Mouse (Mus musculus) midbrain, embryonic 10.5 days (tissue): Measurements from ENCODE around the gene Rassf4. TPM values are rescaled to one million over a fixed set of nuclear protein-coding genes. Genes with fewer than 3 reads are reported as not detected.

Source experiments
- DNase-seq: peaks from one replicate; pipeline ENCODE4 v3.0.0-alpha.2; 2017; ENCODE audit warnings: low spot score
- H3K27ac ChIP-seq: fragments of 300-500 bp; sonication (generic); replicated peaks from 2 replicates; pipeline ENCODE4 v1.5.1; 2016; ENCODE audit warnings: mild to moderate bottlenecking
- H3K27me3 ChIP-seq: fragments of 300-500 bp; sonication (generic); 2 replicates; pipeline ENCODE4 v1.6.1; 2016; ENCODE audit warnings: low read depth, mild to moderate bottlenecking; ENCODE audit not compliant: poor library complexity, severe bottlenecking
- H3K36me3 ChIP-seq: fragments of 300-500 bp; sonication (generic); 2 replicates; pipeline ENCODE4 v1.6.1; 2016; ENCODE audit warnings: mild to moderate bottlenecking, moderate library complexity
- H3K4me1 ChIP-seq: fragments of 300-500 bp; sonication (generic); 2 replicates; pipeline ENCODE4 v1.6.1; 2016
- H3K4me3 ChIP-seq: fragments of 300-500 bp; sonication (generic); 2 replicates; pipeline ENCODE4 v1.5.1; 2016; ENCODE audit warnings: mild to moderate bottlenecking, moderate library complexity
- H3K9me3 ChIP-seq: fragments of 300-500 bp; sonication (generic); replicated peaks from 2 replicates; pipeline ENCODE4 v1.6.1; 2016; ENCODE audit warnings: mild to moderate bottlenecking
- whole genome bisulfite sequencing: fragments of 180-500 bp; shearing (Covaris S2); methylation state at CpG from one replicate; pipeline ENCODE4 v1.1.7; 2016; 5-methylcytosine and 5-hydroxymethylcytosine counted together
- polyA plus RNA-seq: library from polyadenylated mRNA; unstranded; fragments of >200 nt; fragmentation: Nextera tagmentation; extraction: Ambion mirVana; gene quantifications from 2 replicates; pipeline ENCODE4 v1.2.1, GENCODE M21; 2016

Rassf4 gene
- polyA plus RNA-seq, 1 experiment from 2014 or later: 35.7 TPM

GRCm38 (mm10) chr6:116668682-116669470, 4.9 kb downstream of the Rassf4 start:
- DNase-seq: no peak
- no peak overlapping the region for H3K4me3 ChIP-seq
- peaks cover 31% of the 10 kb centered on the region for H3K27me3 ChIP-seq
- no peaks in the 10 kb centered on the region for H3K9me3 ChIP-seq
- H3K36me3 ChIP-seq: no peaks in the 10 kb centered on the region
- WGBS: 48% methylated on average over 11 of the region's 11 CpGs
- peak overlapping the region; percentile 87 for H3K27ac ChIP-seq
- H3K4me1 ChIP-seq: peaks cover 96% of the 10 kb centered on the region

- Histone ChIP-seq H3K27ac (peak overlapping the region; percentile 74), H3K9me3 (no peaks in the 10 kb centered on the region), H3K36me3 (no peaks in the 10 kb centered on the region), H3K27me3 (peaks cover 23% of the 10 kb centered on the region), H3K4me1 (peaks cover 83% of the 10 kb centered on the region), H3K4me3 (0 out of 2 replicates have a peak overlapping the region, but pooled peaks have one; percentile 7)
- WGBS: 68% methylated on average over 3 of the region's 3 CpGs
- peak; percentile 34 for DNase-seq
These were observed 6.4 kb downstream of the Rassf4 start for GRCm38 (mm10) chr6:116667382-116667781.

- DNase-seq: no peak
- Histone ChIP-seq H3K4me3 (0 out of 2 replicates have a peak overlapping the region, but pooled peaks have one; percentile 7), H3K27ac (peak overlapping the region; percentile 74)
These were observed 6.9 kb downstream of the Rassf4 start for GRCm38 (mm10) chr6:116666892-116667291.

GRCm38 (mm10) chr6:116666085-116666750, 7.5 kb downstream of the Rassf4 start:
- WGBS: 81% methylated on average over 12 of the region's 12 CpGs
- no peak for DNase-seq
- Histone ChIP-seq H3K36me3 (no peaks in the 10 kb centered on the region), H3K9me3 (no peaks in the 10 kb centered on the region), H3K4me3 (no peak overlapping the region), H3K27me3 (peaks cover 11% of the 10 kb centered on the region), H3K27ac (peak overlapping the region; percentile 74), H3K4me1 (peaks cover 71% of the 10 kb centered on the region)

More at GRCm38 (mm10) chr6:116666892-116667291, 6.9 kb downstream of the Rassf4 start:
- Histone ChIP-seq H3K4me1 (peaks cover 78% of the 10 kb centered on the region), H3K9me3 (no peaks in the 10 kb centered on the region), H3K36me3 (no peaks in the 10 kb centered on the region), H3K27me3 (peaks cover 18% of the 10 kb centered on the region)
- WGBS: 45% methylated on average over 3 of the region's 3 CpGs

- Histone ChIP-seq H3K4me1 (peaks cover 57% of the 10 kb centered on the region), H3K27me3 (peaks cover 4% of the 10 kb centered on the region; the same call in 1 of the 2 replicates), H3K9me3 (no peaks in the 10 kb centered on the region), H3K27ac (peak overlapping the region; percentile 57), H3K36me3 (peaks cover 1% of the 10 kb centered on the region; the same call in 1 of the 2 replicates), H3K4me3 (no peak overlapping the region)
- no peak for DNase-seq
- WGBS: 75% methylated on average over 3 of the region's 3 CpGs
These were observed 8.9 kb downstream of the Rassf4 start for GRCm38 (mm10) chr6:116664830-116665229.

- WGBS: 81% methylated on average over 6 of the region's 6 CpGs
- no peak for DNase-seq
- peak overlapping the region; percentile 57 for H3K27ac ChIP-seq
- H3K27me3 ChIP-seq: peaks cover 4% of the 10 kb centered on the region; the same call in 1 of the 2 replicates
- H3K36me3 ChIP-seq: peaks cover 9% of the 10 kb centered on the region; the same call in 1 of the 2 replicates
- H3K4me3 ChIP-seq: no peak overlapping the region
- no peaks in the 10 kb centered on the region for H3K9me3 ChIP-seq
- peaks cover 49% of the 10 kb centered on the region for H3K4me1 ChIP-seq
These were observed 9.7 kb downstream of the Rassf4 start for GRCm38 (mm10) chr6:116664031-116664430.

- Histone ChIP-seq H3K36me3 (peaks cover 16% of the 10 kb centered on the region; the same call in 1 of the 2 replicates), H3K4me1 (peaks cover 43% of the 10 kb centered on the region), H3K27me3 (0 out of 2 replicates have a peak, but pooled peaks cover under 1% of the 10 kb centered on the region), H3K9me3 (no peaks in the 10 kb centered on the region), H3K27ac (no peak overlapping the region), H3K4me3 (no peak overlapping the region)
- WGBS: 91% methylated on average over 2 of the region's 2 CpGs
- DNase-seq: no peak
These were observed 10.4 kb downstream of the Rassf4 start for GRCm38 (mm10) chr6:116663364-116663763.

GRCm38 (mm10) chr6:116653684-116654454, 19.9 kb downstream of the Rassf4 start:
- Histone ChIP-seq H3K9me3 (no peaks in the 10 kb centered on the region), H3K4me1 (no peaks in the 10 kb centered on the region), H3K27me3 (no peaks in the 10 kb centered on the region), H3K4me3 (no peak overlapping the region), H3K36me3 (peaks cover 32% of the 10 kb centered on the region), H3K27ac (no peak overlapping the region)
- 62% methylated on average over 9 of the region's 9 CpGs for WGBS
- peak; percentile 64 for DNase-seq

GRCm38 (mm10) chr6:116653191-116653590, 20.6 kb downstream of the Rassf4 start:
- H3K27me3 ChIP-seq: no peaks in the 10 kb centered on the region
- no peaks in the 10 kb centered on the region for H3K9me3 ChIP-seq
- H3K27ac ChIP-seq: no peak overlapping the region
- DNase-seq: no peak
- H3K4me1 ChIP-seq: no peaks in the 10 kb centered on the region
- H3K4me3 ChIP-seq: no peak overlapping the region
- WGBS: 78% methylated on average over 3 of the region's 3 CpGs
- peaks cover 25% of the 10 kb centered on the region for H3K36me3 ChIP-seq

- Histone ChIP-seq H3K9me3 (no peaks in the 10 kb centered on the region), H3K27ac (no peak overlapping the region), H3K4me3 (no peak overlapping the region), H3K4me1 (no peaks in the 10 kb centered on the region), H3K27me3 (no peaks in the 10 kb centered on the region), H3K36me3 (peaks cover 9% of the 10 kb centered on the region)
- 79% methylated on average over 20 of the region's 20 CpGs for WGBS
- no peak for DNase-seq
These were observed 22.2 kb downstream of the Rassf4 start for GRCm38 (mm10) chr6:116651437-116652118.

- H3K4me1 ChIP-seq: no peaks in the 10 kb centered on the region
- H3K9me3 ChIP-seq: no peaks in the 10 kb centered on the region
- H3K36me3 ChIP-seq: peaks cover 14% of the 10 kb centered on the region
- no peak for DNase-seq
- no peak within 1 kb of the TSS for H3K4me3 ChIP-seq
- no peaks in the 10 kb centered on the region for H3K27me3 ChIP-seq
- WGBS: 82% methylated on average over 6 of the region's 6 CpGs
- no peak within 1 kb of the TSS for H3K27ac ChIP-seq
These were observed 23.3 kb downstream of the Rassf4 start, which contains the start of gene Depp1 for GRCm38 (mm10) chr6:116650406-116650805. Gene Depp1, plus strand, starts transcription at chr6:116650609.

GRCm38 (mm10) chr6:116649811-116650210, 23.9 kb downstream of the Rassf4 start:
- Histone ChIP-seq H3K4me3 (no peak overlapping the region), H3K9me3 (no peaks in the 10 kb centered on the region), H3K36me3 (peaks cover 20% of the 10 kb centered on the region), H3K4me1 (no peaks in the 10 kb centered on the region), H3K27ac (no peak overlapping the region), H3K27me3 (no peaks in the 10 kb centered on the region)
- DNase-seq: no peak
- WGBS: 92% methylated on average over 7 of the region's 7 CpGs
